Mouse (Mus musculus) adrenal gland, adult 2 months (tissue): ENCODE results near the gene Klrb1. TPM values are rescaled to one million over a fixed set of nuclear protein-coding genes. Genes with fewer than 3 reads are reported as not detected.
"Not testable (repeated sequence)": the region's sequence is repeated elsewhere in the genome, so short reads cannot be mapped to it uniquely, and the experiment has no call there.

Experiments
- DNase-seq: peaks from one replicate; pipeline ENCODE4 v3.0.0; 2021
- long read RNA-seq: library from polyadenylated mRNA; stranded (forward); transcript quantifications from one replicate; pipeline ENCODE4 v2.0.0, GENCODE M21; 2021
- polyA plus RNA-seq: library from polyadenylated mRNA; depleted of rRNA; stranded (reverse); fragments of >200 nt; gene quantifications from 2 replicates; pipeline ENCODE4 v1.2.3, GENCODE M21; 2012; rRNA removed
- total RNA-seq, 2 experiments: library from RNA; stranded (reverse); gene quantifications; 2 replicates each; pipeline ENCODE4 v1.2.3; 2021

The Klrb1 gene
- total RNA-seq (not detected), polyA plus RNA-seq (not detected in 2 replicates)
- long read RNA-seq, result 0 reads

DNA sequence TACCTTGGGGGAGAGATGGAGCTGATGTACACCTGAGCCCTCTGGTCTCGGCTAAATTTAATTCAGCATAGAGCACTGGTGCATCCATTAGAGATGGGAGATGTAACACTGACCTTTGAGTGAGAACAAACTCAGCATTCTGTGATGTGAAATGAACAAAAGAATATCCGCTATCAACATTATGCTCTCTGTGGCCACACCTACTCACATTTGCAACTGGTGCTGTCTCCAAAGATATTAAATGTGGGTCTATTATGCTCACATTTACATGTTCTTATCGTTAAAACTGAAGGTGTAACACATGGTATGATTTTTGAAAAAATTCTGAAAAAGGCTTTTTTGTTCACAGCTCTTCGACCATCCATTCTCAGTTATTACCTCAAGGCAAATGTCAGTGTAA lies at the start of gene Klrb1:
Gene Klrb1 (minus strand): TSS at position 101 of the 400 bp plus-strand sequence.
- DNase-seq, result no peak

- DNase-seq, result no peak
Measured at GRCm38 (mm10) chr6:128769481-128770253, 46.8 kb upstream of the Klrb1 start.

DNA sequence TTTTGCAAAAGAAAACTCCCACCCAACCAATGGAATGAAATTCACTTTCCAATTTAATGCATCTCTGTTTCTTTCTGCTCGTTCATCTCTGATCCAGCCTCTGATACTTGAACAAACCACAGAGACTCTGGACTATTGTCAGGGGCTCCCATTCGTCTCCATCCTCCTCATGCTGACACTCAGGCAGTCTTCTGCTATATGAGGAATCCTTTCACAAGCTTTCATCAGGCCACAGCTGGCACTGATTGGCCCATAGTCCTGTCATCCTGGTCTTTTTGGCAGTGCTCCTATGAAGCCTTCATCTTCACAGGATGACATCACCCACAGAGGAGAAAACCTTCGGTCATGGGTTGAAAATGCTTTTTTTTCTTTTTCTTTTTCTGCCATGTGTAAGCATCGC lies 45.2 kb upstream of the Klrb1 start:
- no peak for DNase-seq

DNA sequence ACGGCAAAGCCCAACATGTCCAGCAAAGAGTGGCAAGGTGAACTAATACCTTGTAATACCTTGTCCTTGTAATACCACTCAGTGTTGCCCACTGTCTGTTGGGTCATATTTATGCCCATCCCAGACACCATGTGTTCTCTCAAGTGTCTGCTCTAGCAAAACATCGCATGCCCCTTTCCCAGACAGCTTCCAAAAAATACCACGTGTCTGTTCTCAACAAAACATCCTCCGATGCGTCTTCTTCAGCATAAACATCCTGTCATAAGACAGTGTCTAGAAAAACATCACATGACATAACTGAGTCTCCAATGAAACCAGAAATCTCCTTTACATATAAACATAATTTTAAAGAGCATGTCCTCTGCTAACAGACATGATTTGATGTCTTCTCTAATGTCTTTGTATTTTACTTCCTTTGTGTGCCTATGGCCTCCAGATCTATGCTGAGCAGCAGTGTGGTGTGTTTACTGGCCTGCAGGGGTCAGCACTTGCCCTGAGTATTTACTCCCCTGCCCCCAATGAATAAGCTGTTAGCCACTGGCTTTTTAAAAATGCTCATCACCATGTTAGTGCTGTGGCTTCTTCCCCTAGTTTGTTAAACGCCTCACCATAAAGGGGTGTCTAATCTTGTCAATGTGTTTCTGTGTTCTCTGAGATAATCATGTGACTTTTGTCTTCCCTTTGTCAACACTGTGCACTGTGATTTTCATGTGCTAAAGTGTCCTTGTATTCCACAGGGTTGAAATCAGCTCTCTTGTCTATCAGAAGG lies 43.8 kb upstream of the Klrb1 start:
- peak; percentile 36 for DNase-seq

GRCm38 (mm10) chr6:128765211-128765610 lies 42.4 kb upstream of the Klrb1 start:
- DNase-seq, result no peak

- no peak for DNase-seq
Measured at GRCm38 (mm10) chr6:128764598-128764997, 41.7 kb upstream of the Klrb1 start.

- peak; percentile 97 for DNase-seq
Measured at GRCm38 (mm10) chr6:128763736-128764523, 41.1 kb upstream of the Klrb1 start.

DNA sequence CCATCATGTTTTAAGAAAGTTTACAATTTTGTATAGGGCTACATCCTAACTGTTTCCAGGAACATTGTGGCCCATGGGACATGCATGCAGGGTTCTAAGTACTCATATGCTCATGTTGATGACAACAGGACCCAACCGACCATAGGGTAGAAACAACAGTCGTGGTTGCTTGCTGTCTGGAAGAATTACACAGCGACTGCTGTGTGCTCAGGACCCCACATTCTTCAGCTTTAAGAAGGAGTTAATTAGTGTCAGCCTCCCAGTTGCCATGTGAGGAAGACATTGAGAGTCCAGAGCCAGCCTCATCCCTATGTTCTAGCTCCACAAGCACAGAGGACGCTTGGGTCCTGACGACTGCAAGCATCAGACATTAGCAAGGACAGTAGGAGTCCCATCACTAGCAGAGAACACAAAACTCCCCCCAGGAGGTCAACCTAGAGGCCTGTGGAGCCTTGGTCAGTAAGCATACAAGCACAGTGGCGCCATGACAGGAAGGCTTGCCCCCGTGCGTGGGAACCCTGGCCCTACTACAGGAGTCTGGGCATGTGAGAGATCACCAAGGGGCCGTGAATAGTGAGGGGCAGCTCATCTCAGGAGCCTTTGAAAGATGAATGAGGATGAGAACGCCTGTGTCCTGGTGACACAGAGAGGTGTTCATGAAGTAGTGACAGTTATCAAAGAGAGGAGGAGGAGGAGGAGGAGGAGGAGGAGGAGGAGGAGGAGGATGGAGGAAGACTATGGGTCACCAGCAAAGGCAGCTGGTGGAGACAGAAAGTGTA lies 40.2 kb upstream of the Klrb1 start:
- DNase-seq, result not testable (repeated sequence)

- DNase-seq, result no peak
Measured at GRCm38 (mm10) chr6:128761144-128761540, 38.3 kb upstream of the Klrb1 start.

DNA sequence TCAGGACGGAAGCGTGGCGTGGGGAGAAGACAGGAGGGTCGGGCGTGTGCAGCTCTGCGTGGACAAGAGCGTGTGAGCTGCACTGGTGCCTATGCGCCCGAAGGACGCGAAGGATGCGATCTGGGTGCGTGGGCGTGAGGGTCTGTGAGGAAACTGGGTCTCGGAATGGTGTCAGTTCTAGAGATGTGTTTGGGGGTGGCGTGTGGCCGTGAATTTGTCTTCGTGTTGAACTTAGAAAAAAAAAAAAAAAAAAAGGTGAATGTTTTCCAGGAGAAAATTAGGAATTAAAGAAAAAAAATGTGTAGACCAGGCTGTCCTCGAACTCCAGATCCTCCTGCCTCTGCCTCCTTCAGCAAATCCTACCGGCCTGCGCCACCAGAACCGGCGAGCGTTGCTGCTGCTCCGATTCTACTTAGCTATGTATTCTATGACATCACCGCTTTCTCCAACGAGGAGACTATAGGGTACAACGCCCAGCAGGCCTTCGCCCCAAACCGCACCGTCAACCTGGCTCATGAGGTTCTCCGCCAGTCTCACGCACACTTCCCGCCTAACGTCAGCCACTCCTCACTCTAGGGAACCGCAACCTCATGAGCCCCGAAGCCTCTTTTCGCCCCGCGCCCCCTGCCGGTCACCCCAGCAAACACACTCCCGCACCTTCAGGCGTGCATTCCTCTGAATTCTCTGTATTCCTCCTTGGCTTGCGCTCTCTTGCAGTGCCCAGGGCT lies 37.7 kb upstream of the Klrb1 start:
- peak; percentile 88 for DNase-seq

- DNase-seq, result peak; percentile 93
Measured at GRCm38 (mm10) chr6:128760016-128760415, 37.2 kb upstream of the Klrb1 start.

DNA sequence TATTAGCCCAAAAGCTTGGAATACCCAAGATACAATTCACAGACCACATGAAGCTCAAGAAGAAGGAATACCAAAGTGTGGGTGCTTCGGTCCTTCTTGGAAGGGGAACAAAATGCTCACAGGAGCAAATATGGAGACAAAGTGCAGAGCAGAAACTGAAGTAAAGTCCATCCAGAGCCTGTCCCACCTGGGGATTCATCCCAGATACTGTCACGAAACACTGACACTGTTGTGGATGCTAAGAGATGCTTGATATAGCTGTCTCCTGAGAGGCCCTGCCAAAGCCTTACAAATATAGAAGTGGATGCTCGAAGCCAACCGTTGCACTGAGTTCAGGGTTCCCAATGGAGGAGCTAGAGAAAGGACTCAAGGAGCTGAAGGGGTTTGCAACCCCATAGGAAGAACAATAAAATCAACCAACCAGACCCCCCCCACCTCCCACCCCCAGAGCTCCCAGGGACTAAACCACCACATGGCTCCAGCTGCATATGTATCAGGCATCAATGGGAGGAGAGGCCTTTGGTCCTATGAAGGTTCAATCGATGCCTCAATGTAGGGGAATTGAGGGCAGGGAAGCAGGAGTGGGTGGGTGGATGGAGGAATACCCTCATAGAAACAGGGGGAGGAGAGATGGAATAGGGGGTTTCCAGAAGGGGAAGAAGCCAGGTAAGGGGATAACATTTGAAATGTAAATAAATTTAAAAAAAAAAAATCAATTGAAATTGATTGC lies 36.5 kb upstream of the Klrb1 start:
- DNase-seq, result no peak

GRCm38 (mm10) chr6:128755402-128755763 lies 32.5 kb upstream of the Klrb1 start:
- DNase-seq, result not testable (repeated sequence)

DNA sequence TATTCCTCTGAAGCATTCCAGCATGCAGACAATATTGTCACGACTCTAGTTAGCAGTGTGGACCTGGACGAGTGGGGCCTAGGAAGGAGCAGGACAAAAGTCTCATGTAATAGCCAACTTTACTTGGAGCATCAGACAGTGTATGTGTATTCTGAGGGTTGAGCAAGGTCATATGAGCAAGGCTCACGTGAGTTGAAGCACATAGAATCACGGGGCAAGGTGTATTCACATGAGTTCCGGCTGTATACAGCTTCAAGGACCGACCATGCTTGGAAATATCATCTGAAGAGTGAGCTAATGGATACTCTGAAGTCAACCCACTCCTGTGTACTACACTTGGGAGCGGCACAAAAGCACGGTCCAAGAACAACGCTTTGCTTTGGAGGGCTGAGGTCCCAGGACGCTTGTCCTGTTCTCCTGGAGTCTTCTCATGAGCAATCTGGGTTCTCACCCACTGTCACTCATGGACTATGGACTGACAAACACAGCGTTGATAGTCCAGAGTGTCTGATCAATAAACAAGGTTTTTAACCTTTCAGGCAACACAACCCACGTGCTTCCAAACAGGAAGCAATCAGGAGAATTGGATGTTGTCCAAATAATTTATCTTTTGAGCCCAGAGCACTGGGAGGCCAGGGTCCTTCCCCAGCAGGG lies 32.0 kb upstream of the Klrb1 start:
- DNase-seq, result not testable (repeated sequence)

DNA sequence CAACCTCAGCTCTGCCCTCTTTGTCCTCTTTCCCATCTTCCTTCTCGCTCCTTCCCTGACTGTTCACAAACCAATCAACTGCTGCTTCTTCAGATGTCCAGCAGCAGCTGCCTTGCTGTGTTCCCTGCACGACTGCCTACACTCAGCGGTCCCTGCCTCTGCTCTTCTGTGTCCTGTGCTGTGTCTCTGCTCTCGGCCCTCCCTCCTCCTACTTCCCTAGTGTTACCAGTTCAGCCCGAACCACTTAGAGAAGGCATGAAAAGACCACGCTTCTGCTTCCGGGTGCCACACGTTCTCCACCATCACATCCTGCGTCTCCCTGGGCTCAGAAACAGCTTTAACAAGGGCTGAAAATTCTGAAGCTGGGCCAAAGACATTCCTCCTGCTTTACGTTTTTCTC lies 31.4 kb upstream of the Klrb1 start:
- not testable (repeated sequence) for DNase-seq

GRCm38 (mm10) chr6:128753610-128754224 lies 30.9 kb upstream of the Klrb1 start:
- DNase-seq, result peak; percentile 74

- not testable (repeated sequence) for DNase-seq
Measured at GRCm38 (mm10) chr6:128747006-128747405, 24.1 kb upstream of the Klrb1 start.

GRCm38 (mm10) chr6:128737445-128737844 lies 14.6 kb upstream of the Klrb1 start:
- DNase-seq, result no peak

DNA sequence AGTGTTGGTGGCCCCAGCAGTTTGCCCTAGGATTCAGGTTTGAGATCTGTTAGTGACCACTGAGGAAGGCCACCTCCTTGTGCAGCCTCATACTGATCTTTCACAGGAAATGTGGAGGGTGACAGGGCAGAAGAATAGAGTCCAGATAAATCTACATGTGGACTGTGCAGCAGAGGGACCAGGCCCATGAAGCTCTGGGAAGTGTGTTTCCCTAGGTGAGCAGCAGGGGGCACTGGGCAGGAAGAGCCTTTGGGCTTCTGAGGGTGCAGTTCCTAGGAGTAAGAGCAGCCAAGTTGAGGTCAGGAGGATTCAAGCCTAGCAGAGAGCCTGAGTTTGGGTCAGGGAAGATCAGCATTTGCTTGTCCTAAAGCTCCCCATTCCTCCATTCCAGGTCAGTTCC lies 13.2 kb upstream of the Klrb1 start:
- DNase-seq, result peak; percentile 25
